Mouse (Mus musculus) cortical plate, adult 2 months (tissue): ENCODE measurements around the gene Sctr. TPM values are rescaled to one million over a fixed set of nuclear protein-coding genes. Genes with fewer than 3 reads are reported as not detected.
"Not testable (repeated sequence)": the region's sequence is repeated elsewhere in the genome, so short reads cannot be mapped to it uniquely, and the experiment has no call there.

ENCODE experiments used
- H3K27ac ChIP-seq: fragments of 200-500 bp; 2 replicates; pipeline ENCODE4 v1.5.1; 2012; ENCODE audit warnings: low read length, control low read depth, inconsistent platforms; ENCODE audit not compliant: insufficient read depth
- H3K4me1 ChIP-seq: fragments of 200-500 bp; 2 replicates; pipeline ENCODE4 v1.6.1; 2011; ENCODE audit warnings: low read length; ENCODE audit not compliant: control insufficient read depth, insufficient read depth
- H3K4me3 ChIP-seq: fragments of 200-500 bp; 2 replicates; pipeline ENCODE4 v1.5.1; 2011; ENCODE audit warnings: mild to moderate bottlenecking, low read length, control low read depth; ENCODE audit not compliant: insufficient read depth
- CTCF ChIP-seq: fragments of 200-500 bp; IDR thresholded peaks from 2 replicates; pipeline ENCODE4 v1.5.1; 2011; ENCODE audit warnings: mild to moderate bottlenecking, control low read depth, low read length; ENCODE audit not compliant: insufficient read depth; ENCODE audit errors: extremely low read depth
- POLR2A ChIP-seq: fragments of 200-500 bp; IDR thresholded peaks from 2 replicates; pipeline ENCODE4 v1.6.1; 2011; ENCODE audit warnings: mild to moderate bottlenecking, low read length, control low read depth; ENCODE audit not compliant: insufficient read depth; ENCODE audit errors: extremely low read depth
- polyA plus RNA-seq: library from polyadenylated mRNA; depleted of rRNA; stranded (reverse); fragments of >200 nt; gene quantifications from 2 replicates; pipeline ENCODE4 v1.2.3, GENCODE M21; 2012

The Sctr gene
- polyA plus RNA-seq, 1 experiment = 0.73 TPM

- TF ChIP-seq CTCF (no peak), POLR2A (no peak)
- no peak overlapping the region for H3K4me3 ChIP-seq
- no peaks in the 10 kb centered on the region for H3K4me1 ChIP-seq
- no peak overlapping the region for H3K27ac ChIP-seq
Observed at GRCm38 (mm10) chr1:120077746-120078410, 71.2 kb downstream of the Sctr start.

DNA sequence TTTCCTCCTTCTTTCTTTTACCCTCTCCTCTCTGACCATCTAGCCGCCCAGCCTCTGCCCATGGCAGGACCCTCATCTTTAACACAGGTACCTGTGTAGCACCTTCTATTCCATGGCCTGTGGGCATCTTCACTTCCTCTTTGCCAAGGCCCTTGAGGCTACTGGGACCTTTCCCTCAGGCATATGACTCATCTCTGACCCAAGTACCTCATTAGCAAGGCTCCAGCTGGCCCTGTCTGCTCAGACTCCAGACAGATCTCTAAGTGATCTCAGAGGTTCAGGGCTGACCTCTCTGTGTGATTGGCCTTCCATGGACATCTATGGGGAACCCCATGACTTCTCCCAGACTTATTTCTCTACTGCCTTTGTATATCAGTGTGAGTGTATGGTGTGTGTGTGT lies 73.9 kb downstream of the Sctr start:
- TF ChIP-seq CTCF = no peak
- Histone ChIP-seq H3K4me1 (no peaks in the 10 kb centered on the region), H3K27ac (no peak overlapping the region), H3K4me3 (no peak overlapping the region)

DNA sequence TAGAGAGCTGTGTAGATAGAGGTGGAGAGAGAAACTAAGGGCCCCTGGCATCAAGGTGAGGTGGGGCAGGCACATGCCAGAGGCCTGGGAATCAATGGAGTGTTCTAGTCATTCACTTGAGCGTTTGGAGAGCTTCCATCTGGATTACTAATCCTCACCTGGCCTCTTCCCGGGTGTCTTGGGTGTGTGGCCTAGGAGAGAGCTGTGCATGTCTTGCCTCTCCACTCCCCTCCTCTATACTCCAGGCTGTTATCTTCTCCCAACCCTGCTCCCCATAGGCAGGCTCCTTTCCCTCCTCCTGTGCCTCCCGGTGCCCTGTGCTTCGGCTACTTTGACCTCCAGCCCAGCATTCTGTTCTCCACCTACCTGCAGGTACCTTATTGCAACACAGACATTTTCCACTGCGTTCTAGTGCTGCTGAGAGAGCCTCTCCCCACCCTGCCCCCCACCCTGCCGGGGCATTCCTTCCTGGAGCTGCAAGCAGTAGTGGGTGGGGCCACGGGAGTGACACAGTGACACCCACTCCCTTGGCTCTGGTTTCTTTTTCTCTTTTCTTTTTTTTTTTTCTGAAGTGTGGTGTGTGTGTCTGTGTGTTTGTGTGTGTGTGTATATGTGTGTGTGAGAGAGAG lies 76.4 kb downstream of the Sctr start:
- Histone ChIP-seq H3K4me1 (no peaks in the 10 kb centered on the region), H3K27ac (no peak overlapping the region), H3K4me3 (no peak overlapping the region)
- TF ChIP-seq POLR2A (no peak), CTCF (no peak)

DNA sequence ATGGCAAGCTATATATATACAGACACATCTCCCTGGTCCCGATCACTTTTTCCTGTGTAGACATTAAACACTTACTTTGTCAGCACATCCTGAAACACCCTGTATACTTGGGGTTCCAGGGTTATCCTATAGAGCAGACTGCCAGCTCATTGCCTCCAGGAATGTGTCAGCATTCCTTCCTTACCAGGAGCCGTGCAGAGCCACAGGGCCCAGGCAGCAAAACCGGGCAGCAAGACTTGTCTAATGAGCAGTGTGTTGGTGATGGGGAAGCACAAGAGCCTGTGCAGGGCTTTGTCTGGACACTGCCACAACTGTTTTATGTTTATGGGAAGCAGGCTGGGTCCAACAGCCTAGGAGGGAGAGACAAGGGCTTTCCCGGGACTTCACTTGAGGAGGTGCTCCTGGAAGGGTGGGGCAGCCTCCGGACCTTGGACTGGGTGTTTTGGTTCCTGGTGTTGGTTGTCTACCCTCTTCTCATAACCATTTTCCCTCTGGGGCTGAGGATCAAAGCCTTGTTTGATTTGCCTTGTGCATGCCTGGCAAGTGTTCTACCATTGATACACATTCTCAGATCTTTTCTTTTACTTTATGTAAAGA lies 77.3 kb downstream of the Sctr start:
- Histone ChIP-seq H3K4me1 (no peaks in the 10 kb centered on the region), H3K4me3 (no peak overlapping the region), H3K27ac (no peak overlapping the region)
- no peak for TF ChIP-seq CTCF
- no peak for TF ChIP-seq POLR2A

- Histone ChIP-seq H3K4me3 (no peak overlapping the region), H3K27ac (no peak overlapping the region), H3K4me1 (no peaks in the 10 kb centered on the region)
- TF ChIP-seq POLR2A = no peak
- TF ChIP-seq CTCF = no peak
Observed at GRCm38 (mm10) chr1:120085696-120086095, 79.0 kb downstream of the Sctr start.

GRCm38 (mm10) chr1:120086644-120087043 lies 80.0 kb downstream of the Sctr start:
- Histone ChIP-seq H3K4me3 (no peak overlapping the region), H3K27ac (no peak overlapping the region), H3K4me1 (no peaks in the 10 kb centered on the region)
- TF ChIP-seq POLR2A (no peak), CTCF (no peak)

- Histone ChIP-seq H3K27ac (no peak overlapping the region), H3K4me1 (no peaks in the 10 kb centered on the region), H3K4me3 (no peak overlapping the region)
- TF ChIP-seq POLR2A (no peak), CTCF (no peak)
Observed at GRCm38 (mm10) chr1:120089180-120089579, 82.5 kb downstream of the Sctr start.

DNA sequence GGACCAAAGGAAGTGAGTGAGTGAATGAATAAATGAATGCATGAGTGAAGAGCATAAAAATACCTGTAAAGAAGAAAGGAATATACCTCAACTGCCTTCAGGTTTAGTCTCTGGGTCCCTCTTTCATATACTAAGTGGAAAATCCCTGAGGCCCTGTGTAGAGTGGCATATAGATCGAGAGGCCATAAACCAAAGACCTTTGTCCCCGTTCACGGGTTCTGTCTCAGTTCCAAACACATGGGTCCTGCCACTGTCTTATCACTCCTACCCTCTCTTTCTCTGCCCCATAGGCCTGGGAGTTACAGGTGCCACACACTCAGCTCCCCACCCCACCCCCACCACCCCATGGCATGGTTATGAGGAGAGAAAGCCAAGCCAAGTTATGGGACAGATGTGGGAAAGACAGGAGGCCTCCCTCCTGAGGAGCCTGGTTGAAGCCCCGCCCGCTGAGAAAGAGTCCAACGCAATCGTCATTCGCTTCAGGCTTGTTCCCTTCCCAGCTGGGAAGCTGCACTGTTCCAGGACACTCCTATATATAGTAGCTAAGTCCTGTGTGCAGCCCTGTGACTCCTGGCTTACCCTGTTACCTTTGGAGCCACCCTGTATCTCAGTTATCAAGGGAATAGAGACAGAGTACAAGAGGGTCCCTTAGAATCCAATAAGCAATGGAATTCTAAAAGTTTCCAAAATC lies 84.3 kb downstream of the Sctr start:
- Histone ChIP-seq H3K4me1 (no peaks in the 10 kb centered on the region), H3K27ac (no peak overlapping the region), H3K4me3 (no peak overlapping the region)
- no peak for TF ChIP-seq CTCF
- no peak for TF ChIP-seq POLR2A

GRCm38 (mm10) chr1:120093482-120094134 lies 86.9 kb downstream of the Sctr start:
- H3K4me3 ChIP-seq, H3K27ac ChIP-seq, H3K4me1 ChIP-seq: not testable (repeated sequence)
- TF ChIP-seq CTCF = peak; percentile 97

- no peak for TF ChIP-seq CTCF
- TF ChIP-seq POLR2A = no peak
- H3K4me3 ChIP-seq = no peak overlapping the region
- H3K4me1 ChIP-seq = no peaks in the 10 kb centered on the region
- no peak overlapping the region for H3K27ac ChIP-seq
Observed at GRCm38 (mm10) chr1:120094920-120095319, 88.2 kb downstream of the Sctr start.
